Mouse (Mus musculus) brain, embryonic 18.5 days (tissue): ENCODE data around the gene Fn3k.

Experiments used
- DNase-seq: peaks from one replicate; pipeline ENCODE4 v3.0.0-alpha.2; 2012; ENCODE audit warnings: low read depth, low spot score

The Fn3k gene

GRCm38 (mm10) chr11:121434156-121435155, at the start of gene Fn3k:
Fn3k (plus strand) TSS chr11:121434913.
- DNase-seq: peak; percentile 73

GRCm38 (mm10) chr11:121387750-121388553, 46.8 kb upstream of the Fn3k start, which contains the start of gene Rab40b:
Rab40b (minus strand) TSS chr11:121388251.
- peak; percentile 95 for DNase-seq

- DNase-seq: no peak
Observed at GRCm38 (mm10) chr11:121388554-121388945, 46.2 kb upstream of the Fn3k start.

GRCm38 (mm10) chr11:121390793-121391192, 43.9 kb upstream of the Fn3k start:
- no peak for DNase-seq

GRCm38 (mm10) chr11:121392405-121392804, 42.3 kb upstream of the Fn3k start:
- no peak for DNase-seq

GRCm38 (mm10) chr11:121407366-121408155, 27.2 kb upstream of the Fn3k start:
- DNase-seq: no peak

GRCm38 (mm10) chr11:121414762-121415161, 20.0 kb upstream of the Fn3k start:
- no peak for DNase-seq

GRCm38 (mm10) chr11:121415351-121415750, 19.4 kb upstream of the Fn3k start:
- DNase-seq: no peak

- DNase-seq: no peak
Observed at GRCm38 (mm10) chr11:121417971-121418370, 16.7 kb upstream of the Fn3k start.

GRCm38 (mm10) chr11:121418932-121419331, 15.8 kb upstream of the Fn3k start:
- DNase-seq: no peak

- no peak for DNase-seq
Observed at GRCm38 (mm10) chr11:121420379-121420778, 14.3 kb upstream of the Fn3k start.

GRCm38 (mm10) chr11:121420830-121421552, 13.7 kb upstream of the Fn3k start, which contains the start of gene Fn3krp:
Fn3krp (plus strand) TSS chr11:121421401.
- peak; percentile 95 for DNase-seq

- no peak for DNase-seq
Observed at GRCm38 (mm10) chr11:121421553-121422173, 13.1 kb upstream of the Fn3k start.

GRCm38 (mm10) chr11:121433397-121433796, 1.3 kb upstream of the Fn3k start:
- no peak for DNase-seq

GRCm38 (mm10) chr11:121437236-121437635, 2.5 kb downstream of the Fn3k start:
- DNase-seq: no peak

- DNase-seq: no peak
Observed at GRCm38 (mm10) chr11:121439686-121440292, 5.1 kb downstream of the Fn3k start.

GRCm38 (mm10) chr11:121441653-121442052, 6.9 kb downstream of the Fn3k start:
- DNase-seq: no peak

- DNase-seq: no peak
Observed at GRCm38 (mm10) chr11:121442076-121442475, 7.4 kb downstream of the Fn3k start.

- DNase-seq: no peak
Observed at GRCm38 (mm10) chr11:121451216-121451726, 16.6 kb downstream of the Fn3k start.
